Mouse (Mus musculus): ENCODE measurements around the gene Rph3a.

DNA sequence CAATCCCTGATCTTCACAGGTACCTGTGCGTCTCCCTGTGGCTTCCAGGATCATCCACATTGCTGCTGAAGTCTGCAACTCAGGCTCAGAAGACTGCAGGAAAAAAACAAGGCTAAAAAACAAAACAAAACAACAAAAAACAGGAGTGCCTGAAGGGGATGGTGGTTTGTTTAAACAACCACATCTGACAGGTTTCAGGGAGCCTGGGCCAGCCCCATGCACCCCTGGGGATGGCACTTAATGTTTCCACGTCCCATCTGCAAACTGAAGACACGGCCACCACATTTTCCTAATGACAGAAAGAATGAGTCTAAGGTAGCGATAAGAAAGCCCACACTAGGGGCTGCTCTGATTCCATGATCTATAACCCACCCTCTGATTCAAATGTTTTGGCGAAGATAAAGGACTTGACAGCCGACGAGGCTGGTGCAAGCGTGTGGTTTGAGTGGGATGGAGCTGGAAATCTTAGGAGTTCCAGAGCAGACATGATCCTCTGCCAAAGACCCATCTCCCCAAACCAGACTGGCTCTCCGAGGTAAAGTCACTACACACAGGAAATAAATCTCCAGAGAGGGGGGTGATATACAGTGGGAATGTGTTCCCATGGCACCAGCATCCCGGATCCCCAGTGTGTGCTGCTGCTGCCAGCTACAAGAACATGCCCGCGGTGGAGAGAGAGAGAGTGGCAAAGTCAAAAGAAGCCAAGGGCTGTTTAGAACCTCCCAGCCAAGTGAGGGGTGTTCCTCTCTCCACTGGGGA lies at the start of gene Rph3a:
- TF ChIP-seq RCOR1 (IDR thresholded peaks at IDR 0.05; ENCODE audit: low read depth, low read length) (no peak), CTCF (IDR thresholded peaks at IDR 0.05 in 2 of 3, conservative IDR thresholded peaks at IDR 0.05 in 1 of 3; ENCODE audit: control insufficient read depth in 1 of 3, insufficient read depth in 1 of 3, low read depth in 2 of 3, low read length in 3 of 3, poor library complexity in 1 of 3, severe bottlenecking in 1 of 3) (no peak), POLR2A (IDR thresholded peaks at IDR 0.05; ENCODE audit: control insufficient read depth in 1 of 2, insufficient read depth in 1 of 2, low read depth in 1 of 2, low read length in 2 of 2, poor library complexity in 1 of 2) (no peak), ZKSCAN1 (IDR thresholded peaks at IDR 0.05; ENCODE audit: low read depth, low read length) (no peak), GATA1 (IDR thresholded peaks at IDR 0.05; ENCODE audit: low read depth, low read length) (no peak), EP300 (IDR thresholded peaks at IDR 0.05; ENCODE audit: low read depth in 1 of 2, low read length in 2 of 2) (no peak), MAX (IDR thresholded peaks at IDR 0.05; ENCODE audit: low read length) (no peak), NRF1 (IDR thresholded peaks at IDR 0.05; ENCODE audit: insufficient read depth, low read depth, low read length, poor library complexity, severe bottlenecking) (no peak), HCFC1 (IDR thresholded peaks at IDR 0.05; ENCODE audit: low read depth, low read length) (no peak), USF1 (IDR thresholded peaks at IDR 0.05; ENCODE audit: low read depth, low read length) (no peak), TAL1 (IDR thresholded peaks at IDR 0.05; ENCODE audit: low read length) (no peak), TBP (IDR thresholded peaks at IDR 0.05; ENCODE audit: low read depth, low read length) (no peak), UBTF (IDR thresholded peaks at IDR 0.05; ENCODE audit: borderline replicate concordance, insufficient read depth, low read depth, low read length) (no peak)

Data from MEL (cell line).